Mouse (Mus musculus) T-helper 1 cell (primary cell): ENCODE results near the gene Lipc.
"Not testable (repeated sequence)": the region's sequence is repeated elsewhere in the genome, so short reads cannot be mapped to it uniquely, and the experiment has no call there.

Experiments
- in situ Hi-C: fragments of 300-600 bp; cut with MboI, MseI; formaldehyde crosslinking; loops from one replicate; pipeline ENCODE4 v1.15.1; 2025; ENCODE audit warnings: high pct_unique_total_duplicates

Gene Lipc

GRCm38 (mm10) chr9:70864039-70864438 is 88.0 kb downstream of the Lipc start:
- in situ Hi-C loops = no loop called here

GRCm38 (mm10) chr9:70863299-70863698 is 88.7 kb downstream of the Lipc start:
- in situ Hi-C loops = no loop called here

GRCm38 (mm10) chr9:70859233-70859632 is 92.8 kb downstream of the Lipc start:
- in situ Hi-C loops = no loop called here

DNA sequence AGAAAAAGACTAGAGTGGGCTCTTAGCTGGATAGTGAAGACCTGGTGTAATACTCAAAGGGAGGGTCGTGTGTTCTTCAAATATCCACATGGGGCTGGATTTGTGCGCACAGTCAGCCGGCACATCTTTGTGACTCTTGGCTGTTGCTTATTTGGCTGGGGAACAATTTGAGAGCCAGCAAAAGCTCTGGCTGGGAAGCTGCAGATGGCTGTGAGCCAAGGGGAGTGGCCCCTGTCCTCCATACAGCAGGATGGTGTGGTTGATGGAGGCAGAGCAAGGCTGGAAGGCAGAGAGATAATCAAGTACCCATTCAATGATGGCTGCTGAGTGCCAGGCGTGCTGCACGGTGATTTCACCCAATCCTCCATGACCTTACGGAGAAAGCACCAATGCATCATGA is 96.2 kb downstream of the Lipc start:
- in situ Hi-C loops = no loop called here

GRCm38 (mm10) chr9:70854950-70855349 is 97.1 kb downstream of the Lipc start:
- in situ Hi-C loops = no loop called here

DNA sequence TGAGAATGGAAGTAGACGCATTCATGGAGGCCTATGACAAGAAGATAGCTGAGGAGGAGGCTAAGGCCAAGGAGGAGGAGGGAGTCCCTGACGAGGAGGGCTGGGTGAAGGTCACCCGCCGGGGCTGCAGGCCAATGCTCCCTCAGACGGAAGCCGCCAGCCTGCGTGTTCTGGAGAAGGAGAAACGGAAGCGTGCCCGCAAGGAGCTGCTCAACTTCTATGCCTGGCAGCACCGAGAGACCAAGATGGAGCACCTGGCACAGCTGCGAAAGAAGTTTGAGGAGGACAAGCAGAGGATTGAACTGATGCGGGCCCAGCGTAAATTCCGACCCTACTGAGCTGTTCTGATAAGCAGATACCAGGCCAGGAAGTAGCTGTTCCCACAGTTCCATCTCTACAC is 98.9 kb downstream of the Lipc start:
- in situ Hi-C loops = not testable (repeated sequence)

- in situ Hi-C loops = no loop called here
Observed at GRCm38 (mm10) chr9:70851533-70851932, 100.5 kb downstream of the Lipc start.

DNA sequence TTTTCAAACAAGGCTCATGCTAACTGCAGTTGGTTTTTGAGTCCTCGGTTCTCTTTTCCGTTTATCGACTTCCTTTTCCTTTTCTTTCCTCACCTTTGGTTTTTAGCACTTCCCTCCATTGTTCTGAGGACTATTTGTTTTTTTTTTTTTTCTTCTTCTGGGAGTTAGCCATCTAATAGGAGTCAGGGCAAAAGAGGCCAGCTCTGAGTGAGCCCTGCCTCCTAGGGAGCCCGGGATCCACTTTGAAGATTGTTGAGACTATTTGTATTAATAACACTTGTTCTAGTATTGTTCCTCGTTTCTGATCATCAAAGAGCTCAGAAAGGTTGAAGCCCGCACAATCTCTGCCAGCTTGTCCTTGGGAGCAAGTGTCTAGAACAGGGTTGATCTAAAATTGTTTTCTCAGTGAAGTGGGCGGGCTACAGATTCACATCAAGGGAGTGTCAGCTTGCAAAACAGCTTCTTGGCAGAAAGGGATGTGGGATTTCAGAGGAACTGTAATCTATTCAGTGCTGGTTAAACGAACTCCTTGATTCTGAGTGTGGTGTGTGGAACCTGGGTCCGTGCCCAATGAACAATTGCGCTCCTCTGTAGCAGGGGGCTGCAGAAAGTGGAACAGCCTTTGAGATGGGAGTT is 103.8 kb downstream of the Lipc start:
- in situ Hi-C loops = no loop called here

DNA sequence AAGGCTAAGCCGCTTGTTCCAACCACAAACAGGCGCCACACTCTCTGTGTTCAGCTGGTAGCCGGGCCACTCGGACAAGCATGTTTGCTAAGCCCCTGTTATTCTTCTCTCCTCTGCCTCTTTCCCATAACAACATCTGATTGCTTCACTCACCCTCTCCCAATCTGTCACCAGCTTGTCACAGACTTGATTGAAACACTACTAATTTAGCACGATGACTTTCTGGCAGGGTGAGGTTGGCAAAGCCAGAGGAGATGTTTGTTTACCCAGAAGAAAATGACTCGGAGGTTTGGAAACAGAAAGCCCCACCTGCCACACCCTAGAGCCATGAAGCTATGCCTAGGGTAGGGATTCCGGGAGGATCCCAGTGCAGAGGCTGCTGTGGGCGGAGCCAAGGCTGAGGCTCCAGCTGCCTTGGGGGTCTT is 104.4 kb downstream of the Lipc start:
- in situ Hi-C loops = no loop called here

DNA sequence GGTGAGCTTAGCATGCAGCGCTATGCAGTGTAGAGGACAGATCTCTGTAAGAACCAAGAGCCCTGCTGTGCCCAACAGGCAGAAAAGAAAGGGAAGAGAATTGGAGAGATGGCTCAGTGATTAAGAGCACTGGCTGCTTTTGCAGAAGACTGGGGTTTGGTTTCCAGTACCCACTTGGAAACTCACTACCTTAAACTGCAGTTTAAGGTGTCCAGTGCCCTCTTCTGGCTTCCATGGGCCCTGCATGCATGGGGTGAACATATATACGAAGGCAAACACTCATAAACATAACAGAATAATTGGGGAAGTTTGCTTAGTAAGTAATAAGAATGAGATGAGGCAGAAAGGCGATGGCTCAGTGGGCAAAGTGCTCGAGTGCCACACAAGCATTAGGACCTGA is 108.8 kb downstream of the Lipc start:
- in situ Hi-C loops = no loop called here

DNA sequence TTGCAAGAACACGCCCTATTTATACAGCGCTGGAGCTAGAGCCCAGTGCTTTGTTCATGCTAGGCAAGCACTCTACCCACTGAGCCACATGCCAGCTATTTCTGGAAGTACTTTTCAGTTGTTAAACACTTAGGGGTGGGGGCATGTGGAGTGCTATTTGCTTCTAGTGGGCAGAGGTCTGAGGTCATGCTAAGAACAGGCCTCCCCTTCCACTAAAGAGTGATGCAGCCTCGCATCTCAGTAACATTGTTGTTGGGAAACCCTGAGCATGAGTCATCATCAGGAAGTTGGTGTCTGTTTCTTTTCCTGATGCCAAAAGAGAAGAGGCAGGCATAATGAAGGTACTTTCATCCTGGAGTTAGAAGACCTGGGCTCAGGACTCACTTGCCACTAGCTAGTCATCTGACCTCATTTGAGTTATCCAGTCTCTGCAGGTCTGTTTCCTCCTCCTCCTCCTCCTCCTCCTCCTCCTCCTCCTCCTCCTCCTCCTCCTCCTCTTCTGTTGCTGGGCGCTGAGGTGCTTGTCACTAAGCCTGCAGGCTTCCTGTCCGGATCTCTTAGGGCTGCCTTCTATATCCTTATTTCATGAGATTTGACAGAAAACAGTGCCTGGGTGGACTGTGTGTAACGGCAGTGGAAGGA is 109.6 kb downstream of the Lipc start:
- in situ Hi-C loops = no loop called here

DNA sequence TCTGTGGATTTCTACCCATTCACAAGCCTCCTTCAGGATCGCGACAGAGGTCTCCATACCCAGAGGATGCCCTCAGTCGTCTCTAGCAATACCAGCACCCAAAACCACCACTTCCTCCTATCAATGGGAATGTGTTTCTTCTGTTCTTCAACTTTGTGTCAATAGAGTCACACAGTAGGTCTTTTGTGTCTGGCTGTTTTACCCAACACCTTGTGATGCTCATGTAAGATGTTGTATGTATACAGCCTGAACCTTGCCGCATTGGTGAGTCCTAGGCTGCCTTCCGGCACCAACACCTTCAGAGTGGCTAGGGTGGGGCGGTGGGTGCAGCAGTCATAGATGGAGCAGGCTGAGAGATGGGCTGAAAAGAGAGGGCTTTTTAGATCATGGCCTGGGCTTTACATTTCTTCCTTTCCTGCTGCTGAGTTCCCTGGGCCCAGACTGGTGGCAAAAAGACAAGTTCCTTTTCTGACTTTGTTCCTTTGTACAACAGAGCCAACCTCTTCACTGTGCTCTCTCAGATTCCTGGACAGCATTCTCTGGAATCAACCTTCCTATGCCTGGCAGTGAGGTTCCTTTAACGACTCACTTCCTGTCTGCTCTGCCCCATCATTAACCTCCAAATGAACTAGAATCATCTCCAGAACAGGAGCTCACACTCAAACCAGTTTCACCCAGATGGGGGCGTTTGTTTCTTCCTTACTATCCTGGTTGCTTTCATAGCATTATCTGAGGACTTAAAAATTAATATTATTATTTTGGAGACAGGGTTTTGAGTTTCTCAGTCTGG is 110.4 kb downstream of the Lipc start:
- in situ Hi-C loops = no loop called here

GRCm38 (mm10) chr9:70840861-70841341 is 111.1 kb downstream of the Lipc start:
- in situ Hi-C loops = no loop called here

- in situ Hi-C loops = no loop called here
Observed at GRCm38 (mm10) chr9:70838132-70838911, 113.7 kb downstream of the Lipc start.

DNA sequence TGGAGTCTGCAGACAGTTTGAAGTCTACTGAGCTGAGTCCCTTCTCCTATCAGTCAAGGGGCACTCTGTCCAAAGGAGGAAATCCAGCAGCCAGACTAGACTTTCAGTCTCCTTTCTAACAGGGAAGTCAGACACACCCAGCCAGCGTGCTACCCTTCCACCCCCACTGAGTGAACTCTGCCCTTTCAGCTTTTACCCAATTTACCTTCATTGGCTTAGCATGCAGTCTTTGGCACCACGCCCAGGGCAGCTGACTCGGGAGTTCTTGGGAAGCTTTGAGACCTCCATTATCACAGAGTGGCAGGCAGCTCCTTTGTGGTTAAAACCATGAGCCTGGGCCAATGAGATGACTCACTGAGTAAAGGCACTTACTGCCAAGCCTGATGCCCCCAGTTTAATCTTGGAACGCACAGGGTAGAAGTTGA is 117.3 kb downstream of the Lipc start:
- in situ Hi-C loops = no loop called here

GRCm38 (mm10) chr9:70834217-70834616 is 117.8 kb downstream of the Lipc start:
- in situ Hi-C loops = no loop called here

DNA sequence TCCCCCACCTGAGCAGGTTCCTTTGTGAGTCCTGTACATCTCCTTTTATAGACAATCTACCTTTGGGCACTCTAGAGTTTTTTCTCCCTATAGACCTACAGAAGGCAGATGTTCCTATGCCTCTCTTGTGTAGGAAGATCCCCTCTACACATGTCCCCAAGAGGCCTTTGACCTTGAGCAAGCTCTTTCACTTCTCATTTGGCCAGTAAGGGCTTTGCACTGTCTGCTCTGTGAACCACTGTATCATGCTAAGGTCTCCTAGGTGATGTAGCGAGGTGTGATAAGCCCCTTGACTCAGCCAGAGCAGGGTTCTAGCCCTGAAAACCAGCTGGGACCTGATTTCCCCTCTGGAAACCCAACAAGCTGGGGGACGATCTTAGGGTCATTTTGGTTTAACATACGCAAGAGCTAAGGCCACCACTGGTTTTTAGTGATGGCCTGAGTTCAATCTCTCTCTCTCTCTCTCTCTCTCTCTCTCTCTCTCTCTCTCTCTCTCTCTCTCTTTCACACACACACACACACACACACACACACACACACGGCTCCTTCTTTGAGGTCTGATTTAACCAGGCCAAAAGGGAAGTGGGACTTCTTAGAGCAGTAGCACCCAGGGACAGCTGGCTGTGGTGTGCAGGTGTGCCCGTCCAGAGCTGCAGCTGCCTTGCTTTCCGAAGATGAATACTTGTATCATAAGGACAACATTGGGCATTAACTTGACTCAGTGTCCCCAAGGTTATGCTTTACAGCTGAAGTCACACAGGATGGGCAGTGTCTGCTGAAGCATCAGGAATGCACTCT is 118.7 kb downstream of the Lipc start:
- in situ Hi-C loops = no loop called here

DNA sequence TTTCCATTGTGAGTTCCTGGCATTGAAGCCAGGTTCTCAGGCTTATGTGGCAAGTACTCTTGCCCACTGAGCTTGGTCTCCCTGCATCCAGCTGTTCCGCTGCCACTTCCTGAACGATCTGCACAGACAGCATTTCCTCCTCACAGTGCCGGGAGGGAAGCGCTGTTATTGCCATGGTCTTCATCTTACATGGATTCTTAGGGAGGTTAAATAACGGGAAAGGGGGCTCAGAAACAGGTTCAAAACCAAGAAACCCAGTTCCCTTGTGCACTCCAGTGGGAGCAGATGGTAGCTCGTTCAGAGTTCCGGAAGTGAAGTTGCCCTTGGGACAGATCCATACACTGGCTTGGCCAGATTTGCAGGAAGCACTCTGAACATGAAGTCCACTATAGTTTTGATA is 119.8 kb downstream of the Lipc start:
- in situ Hi-C loops = no loop called here

DNA sequence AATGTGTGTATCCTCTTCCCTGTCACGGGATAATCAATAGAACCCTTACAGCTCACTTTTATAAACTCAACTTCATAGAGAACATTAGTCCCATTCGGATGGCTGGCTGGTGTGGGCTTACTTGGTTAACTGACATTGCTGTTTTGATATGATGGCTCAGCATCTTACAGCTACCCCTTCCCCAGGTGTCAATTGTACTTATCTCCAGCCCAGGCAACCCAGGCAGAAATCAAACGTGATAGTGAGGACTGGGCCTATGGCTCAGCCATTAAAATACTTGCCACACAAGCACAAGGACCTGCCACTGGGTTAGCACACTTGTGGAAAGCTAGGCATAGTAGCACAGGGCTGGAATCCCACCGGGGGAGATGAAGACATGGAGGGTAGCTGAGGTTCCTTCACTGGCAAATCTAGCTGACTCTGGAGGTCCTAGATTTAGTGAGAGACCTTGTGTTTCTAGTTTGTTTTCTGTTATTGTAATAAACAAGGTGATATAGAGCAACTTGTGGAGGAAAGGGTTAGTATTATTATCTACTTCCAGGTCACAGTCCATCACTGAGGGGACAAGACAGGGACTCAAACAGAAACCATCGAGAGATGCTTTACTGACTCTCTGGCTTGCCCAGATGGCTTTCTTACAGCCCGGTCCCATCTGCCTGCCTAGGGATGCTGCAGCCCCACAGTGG is 121.0 kb downstream of the Lipc start:
- in situ Hi-C loops = no loop called here

DNA sequence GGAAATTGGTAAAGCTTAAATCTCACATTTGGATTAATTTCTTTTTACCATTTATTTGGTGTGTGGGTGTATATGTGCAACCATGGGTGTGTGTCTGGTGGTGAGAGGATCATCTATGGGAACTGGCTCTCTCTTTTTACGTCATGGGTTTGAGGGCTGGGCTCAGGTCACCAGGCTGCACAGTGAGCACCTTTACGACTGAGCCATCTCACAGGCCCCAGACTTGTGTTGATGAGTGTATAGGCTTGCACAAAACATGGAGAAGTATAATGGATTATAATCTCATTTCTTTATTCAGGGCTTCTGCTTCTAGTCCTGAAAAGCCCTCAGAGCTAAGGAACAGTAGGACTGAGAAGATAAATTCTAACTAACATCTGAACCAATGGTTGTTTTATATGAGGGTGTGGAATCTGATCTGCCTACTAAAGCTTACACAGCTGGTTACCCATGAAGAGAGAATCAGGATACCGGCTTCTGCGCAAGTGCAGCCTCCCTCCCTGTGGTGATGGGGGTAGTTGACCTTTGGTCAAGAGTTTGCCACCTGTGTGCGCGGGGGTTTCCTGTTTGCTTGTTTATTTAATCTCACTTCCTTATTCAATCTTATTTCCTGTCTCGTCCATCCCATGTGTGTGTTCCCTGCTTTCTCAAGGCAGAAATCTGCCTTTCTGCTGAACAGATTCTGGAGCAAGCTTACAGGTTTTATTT is 122.1 kb downstream of the Lipc start:
- in situ Hi-C loops = no loop called here
